9 mouse cellular contexts compared by ENCODE assay signal in genomic region chr3:88500655-88501365, GRCm38 (mm10). TPM values are rescaled to one million over a fixed set of nuclear protein-coding genes. Genes with fewer than 3 reads are reported as not detected.
DNase-seq lines count a peak whose midpoint lies in the region; ATAC-seq and TF ChIP-seq lines count a peak whose summit lies in the region.
"Had no signal": no experiment of that assay in that cellular context is flagged by ENCODE, and none has a peak within 500 bp of the region (broad histone marks: within the 10 kb centered on the region; RNA-seq: fewer than 3 reads in every experiment).

No protein-coding gene starts in this region.

- H3K4me1 ChIP-seq in hindbrain, embryonic 14.5 days (replicated peaks; ENCODE audit: control insufficient read depth, insufficient read depth, low read length): peaks cover 14% of the 10 kb centered on the region
- H3K4me1 ChIP-seq in hindbrain, embryonic 11.5 days (replicated peaks; ENCODE audit: control insufficient read depth, insufficient read depth, low read length): peaks cover 5% of the 10 kb centered on the region
- H3K4me1 ChIP-seq in bone marrow macrophage, adult 2 months (ENCODE audit: control insufficient read depth, insufficient read depth, low read length): peaks cover 45% of the 10 kb centered on the region
- peaks cover 12% of the 10 kb centered on the region for H3K4me1 ChIP-seq in intestine, postnatal 0 days (replicated peaks; ENCODE audit: control insufficient read depth, insufficient read depth, low read length)
- peaks cover 86% of the 10 kb centered on the region for H3K4me1 ChIP-seq in liver, embryonic 15.5 days (replicated peaks)

- no peak for ATAC-seq in hindbrain, embryonic 14.5 days (ENCODE audit: low FRiP score)
- no peak for ATAC-seq in hindbrain, embryonic 11.5 days (ENCODE audit: low FRiP score)
- no peak for ATAC-seq in intestine, postnatal 0 days
- no peak for ATAC-seq in liver, embryonic 15.5 days (ENCODE audit: insufficient read depth)

- H3K4me2 ChIP-seq in hindbrain, embryonic 14.5 days (replicated peaks): peak overlapping the region; percentile 83; the same call in 1 of the 2 replicates
- H3K4me2 ChIP-seq in hindbrain, embryonic 11.5 days (replicated peaks; ENCODE audit: low read depth, low read length): no peak overlapping the region
- H3K4me2 ChIP-seq in intestine, postnatal 0 days (replicated peaks; ENCODE audit: low read depth): peak overlapping the region; percentile 86
- peak overlapping the region; percentile 96 for H3K4me2 ChIP-seq in liver, embryonic 15.5 days

- no peaks in the 10 kb centered on the region for H3K9me3 ChIP-seq in hindbrain, embryonic 14.5 days (ENCODE audit: control insufficient read depth, low read length)
- no peaks in the 10 kb centered on the region for H3K9me3 ChIP-seq in hindbrain, embryonic 11.5 days (ENCODE audit: control insufficient read depth, low read length)
- no peaks in the 10 kb centered on the region for H3K9me3 ChIP-seq in intestine, postnatal 0 days (ENCODE audit: control insufficient read depth)
- H3K9me3 ChIP-seq in liver, embryonic 15.5 days (replicated peaks): no peaks in the 10 kb centered on the region

- peaks cover 4% of the 10 kb centered on the region for H3K27me3 ChIP-seq in hindbrain, embryonic 14.5 days (ENCODE audit: control insufficient read depth, insufficient read depth, low read length)
- H3K27me3 ChIP-seq in hindbrain, embryonic 11.5 days (ENCODE audit: control insufficient read depth, insufficient read depth, low read length): peaks cover 27% of the 10 kb centered on the region
- H3K27me3 ChIP-seq in intestine, postnatal 0 days (replicated peaks; ENCODE audit: control insufficient read depth, insufficient read depth, low read length): no peaks in the 10 kb centered on the region
- 0 out of 2 replicates have a peak, but pooled peaks cover 5% of the 10 kb centered on the region for H3K27me3 ChIP-seq in liver, embryonic 15.5 days

- H3K36me3 ChIP-seq in hindbrain, embryonic 14.5 days (replicated peaks; ENCODE audit: control insufficient read depth, insufficient read depth): no peaks in the 10 kb centered on the region
- H3K36me3 ChIP-seq in hindbrain, embryonic 11.5 days (ENCODE audit: control insufficient read depth, insufficient read depth, low read length): no peaks in the 10 kb centered on the region
- H3K36me3 ChIP-seq in intestine, postnatal 0 days (ENCODE audit: control insufficient read depth, insufficient read depth): peaks cover 11% of the 10 kb centered on the region; the same call in 1 of the 2 replicates
- peaks cover 37% of the 10 kb centered on the region for H3K36me3 ChIP-seq in liver, embryonic 15.5 days (replicated peaks)

- TF ChIP-seq POLR2A in bone marrow macrophage, adult 2 months (IDR thresholded peaks at IDR 0.05; ENCODE audit: borderline replicate concordance, low read depth, low read length): no peak

- no peak overlapping the region for H3K9ac ChIP-seq in hindbrain, embryonic 14.5 days
- no peak overlapping the region for H3K9ac ChIP-seq in hindbrain, embryonic 11.5 days (ENCODE audit: low read depth, low read length)
- H3K9ac ChIP-seq in intestine, postnatal 0 days (ENCODE audit: low read depth, low read length): no peak overlapping the region
- H3K9ac ChIP-seq in liver, embryonic 15.5 days: peak overlapping the region; percentile 96

- TF ChIP-seq CTCF in bone marrow macrophage, adult 2 months (IDR thresholded peaks at IDR 0.05; ENCODE audit: low read depth, low read length): no peak
- TF ChIP-seq CTCF in intestine, postnatal 0 days (IDR thresholded peaks at IDR 0.05; ENCODE audit: low read depth): no peak

- WGBS in hindbrain, embryonic 14.5 days: 46% methylated on average over 4 of the region's 4 CpGs
- WGBS in hindbrain, embryonic 11.5 days: 42% methylated on average over 4 of the region's 4 CpGs
- 41% methylated on average over 4 of the region's 4 CpGs for WGBS in intestine, postnatal 0 days
- 48% methylated on average over 4 of the region's 4 CpGs for WGBS in liver, embryonic 15.5 days (ENCODE audit: insufficient replicate concordance)

- no peak overlapping the region for H3K27ac ChIP-seq in hindbrain, embryonic 14.5 days
- no peak overlapping the region for H3K27ac ChIP-seq in hindbrain, embryonic 11.5 days (ENCODE audit: low read depth, low read length)
- peak overlapping the region; percentile 6 for H3K27ac ChIP-seq in bone marrow macrophage, adult 2 months (ENCODE audit: insufficient read depth, low read depth, low read length)
- no peak overlapping the region for H3K27ac ChIP-seq in intestine, postnatal 0 days (ENCODE audit: low read depth, low read length)
- H3K27ac ChIP-seq in liver, embryonic 15.5 days (replicated peaks): peak overlapping the region; percentile 88

- no peak for DNase-seq in hindbrain, embryonic 14.5 days (ENCODE audit: low spot score)
- no peak for DNase-seq in hindbrain, embryonic 11.5 days (ENCODE audit: low spot score)
- no peak for DNase-seq in ovary, postnatal 14 days (ENCODE audit: low spot score)
- no peak for DNase-seq in thymus, postnatal 14 days
- no peak for DNase-seq in adrenal gland, adult (ENCODE audit: inconsistent age in 2 of 2, low spot score in 1 of 2)
- DNase-seq: cerebellum, postnatal 25 days had no signal

- no peak overlapping the region for H3K4me3 ChIP-seq in hindbrain, embryonic 14.5 days (replicated peaks; ENCODE audit: low read length)
- H3K4me3 ChIP-seq in hindbrain, embryonic 11.5 days (ENCODE audit: low read depth, low read length): no peak overlapping the region
- H3K4me3 ChIP-seq in bone marrow macrophage, adult 2 months (ENCODE audit: insufficient read depth, low read length): peak overlapping the region; percentile 96
- H3K4me3 ChIP-seq in intestine, postnatal 0 days (ENCODE audit: low read depth, low read length): peak overlapping the region; percentile 61; the same call in 1 of the 2 replicates
- H3K4me3 ChIP-seq in liver, embryonic 15.5 days (replicated peaks): peak overlapping the region; percentile 96

RNA-seq across cellular contexts. Expression of gene Lmna, which starts 8.9 kb away (rescaled TPM):
- polyA plus RNA-seq in hindbrain, embryonic 14.5 days (2014; fragmentation: Nextera tagmentation; extraction: Ambion mirVana): 44.3 and 47.3 TPM in 2 replicates
- 22.5 and 22.8 TPM in 2 replicates for polyA plus RNA-seq in hindbrain, embryonic 11.5 days (2014; fragmentation: Nextera tagmentation; extraction: Ambion mirVana)
- polyA plus RNA-seq in bone marrow macrophage, adult 2 months (2012; ENCODE audit: insufficient read depth, insufficient read length, missing spikeins): 124 and 126 TPM in 2 replicates
- polyA plus RNA-seq in intestine, postnatal 0 days (2015; fragmentation: Nextera tagmentation; extraction: Ambion mirVana): 92.5 and 96.5 TPM in 2 replicates
- 133 and 142 TPM in 2 replicates for polyA plus RNA-seq in liver, embryonic 15.5 days (2015; fragmentation: Nextera tagmentation; extraction: Ambion mirVana)

RNA-seq across cellular contexts. Expression of gene Mex3a, which starts 31.4 kb away (rescaled TPM):
- polyA plus RNA-seq in hindbrain, embryonic 14.5 days (2014; fragmentation: Nextera tagmentation; extraction: Ambion mirVana): 30.8 and 31.0 TPM in 2 replicates
- 45.9 and 51.9 TPM in 2 replicates for polyA plus RNA-seq in hindbrain, embryonic 11.5 days (2014; fragmentation: Nextera tagmentation; extraction: Ambion mirVana)
- polyA plus RNA-seq in bone marrow macrophage, adult 2 months (2012; ENCODE audit: insufficient read depth, insufficient read length, missing spikeins): 0.13 and 0.16 TPM in 2 replicates
- polyA plus RNA-seq in intestine, postnatal 0 days (2015; fragmentation: Nextera tagmentation; extraction: Ambion mirVana): 2.8 TPM in 2 replicates
- 0.60 and 0.67 TPM in 2 replicates for polyA plus RNA-seq in liver, embryonic 15.5 days (2015; fragmentation: Nextera tagmentation; extraction: Ambion mirVana)

RNA-seq across cellular contexts. Expression of gene Sema4a, which starts 39.8 kb away (rescaled TPM):
- 21.5 and 22.9 TPM in 2 replicates for polyA plus RNA-seq in hindbrain, embryonic 14.5 days (2014; fragmentation: Nextera tagmentation; extraction: Ambion mirVana)
- polyA plus RNA-seq in hindbrain, embryonic 11.5 days (2014; fragmentation: Nextera tagmentation; extraction: Ambion mirVana): 5.7 and 7.8 TPM in 2 replicates
- polyA plus RNA-seq in bone marrow macrophage, adult 2 months (2012; ENCODE audit: insufficient read depth, insufficient read length, missing spikeins): 178 and 180 TPM in 2 replicates
- polyA plus RNA-seq in intestine, postnatal 0 days (2015; fragmentation: Nextera tagmentation; extraction: Ambion mirVana): 93.1 and 101 TPM in 2 replicates
- polyA plus RNA-seq in liver, embryonic 15.5 days (2015; fragmentation: Nextera tagmentation; extraction: Ambion mirVana): 25.0 and 26.2 TPM in 2 replicates

RNA-seq across cellular contexts. Expression of gene Rab25, which starts 47.3 kb away (rescaled TPM):
- 0.20 TPM in 1 of 2 replicates, not detected in the other for polyA plus RNA-seq in hindbrain, embryonic 14.5 days (2014; fragmentation: Nextera tagmentation; extraction: Ambion mirVana)
- polyA plus RNA-seq in hindbrain, embryonic 11.5 days (2014; fragmentation: Nextera tagmentation; extraction: Ambion mirVana): 1.1 and 1.8 TPM in 2 replicates
- not detected in 2 replicates for polyA plus RNA-seq in bone marrow macrophage, adult 2 months (2012; ENCODE audit: insufficient read depth, insufficient read length, missing spikeins)
- polyA plus RNA-seq in intestine, postnatal 0 days (2015; fragmentation: Nextera tagmentation; extraction: Ambion mirVana): 79.5 and 89.2 TPM in 2 replicates
- polyA plus RNA-seq in liver, embryonic 15.5 days (2015; fragmentation: Nextera tagmentation; extraction: Ambion mirVana): 0.53 TPM in 1 of 2 replicates, not detected in the other

RNA-seq across cellular contexts. Expression of gene Lamtor2, which starts 52.1 kb away (rescaled TPM):
- polyA plus RNA-seq in hindbrain, embryonic 14.5 days (2014; fragmentation: Nextera tagmentation; extraction: Ambion mirVana): 102 and 107 TPM in 2 replicates
- polyA plus RNA-seq in hindbrain, embryonic 11.5 days (2014; fragmentation: Nextera tagmentation; extraction: Ambion mirVana): 76.1 and 93.9 TPM in 2 replicates
- polyA plus RNA-seq in bone marrow macrophage, adult 2 months (2012; ENCODE audit: insufficient read depth, insufficient read length, missing spikeins): 149 and 154 TPM in 2 replicates
- 171 and 183 TPM in 2 replicates for polyA plus RNA-seq in intestine, postnatal 0 days (2015; fragmentation: Nextera tagmentation; extraction: Ambion mirVana)
- 104 and 112 TPM in 2 replicates for polyA plus RNA-seq in liver, embryonic 15.5 days (2015; fragmentation: Nextera tagmentation; extraction: Ambion mirVana)

Comparison
In these comparisons a context has a peak if more than half of its experiments do, and no peak if none do; other contexts are left out.
1. H3K27ac ChIP-seq: peak in bone marrow macrophage, adult 2 months (single experiment) and liver, embryonic 15.5 days (single experiment); none in hindbrain, embryonic 14.5 days (single experiment), hindbrain, embryonic 11.5 days (single experiment) and intestine, postnatal 0 days (single experiment).
2. H3K4me3 ChIP-seq: peak in bone marrow macrophage, adult 2 months (single experiment), intestine, postnatal 0 days (single experiment) and liver, embryonic 15.5 days (single experiment); none in hindbrain, embryonic 14.5 days (single experiment) and hindbrain, embryonic 11.5 days (single experiment).